ENCODE assay signal across 8 mouse cellular contexts in genomic region chr13:48807481-48808031, GRCm38 (mm10).
DNase-seq lines count a peak whose midpoint lies in the region; ATAC-seq lines count a peak whose summit lies in the region.

No protein-coding gene starts in this region.

- H3K27ac ChIP-seq in forebrain, embryonic 15.5 days (replicated peaks) = no peak overlapping the region
- H3K27ac ChIP-seq in hindbrain, embryonic 12.5 days = no peak overlapping the region
- no peak overlapping the region for H3K27ac ChIP-seq in neural tube, embryonic 13.5 days (replicated peaks)

- peaks cover 56% of the 10 kb centered on the region for H3K36me3 ChIP-seq in forebrain, embryonic 15.5 days
- H3K36me3 ChIP-seq in hindbrain, embryonic 12.5 days = peaks cover 85% of the 10 kb centered on the region
- H3K36me3 ChIP-seq in neural tube, embryonic 13.5 days = peaks cover 72% of the 10 kb centered on the region

- no peak overlapping the region for H3K4me3 ChIP-seq in forebrain, embryonic 15.5 days
- no peak overlapping the region for H3K4me3 ChIP-seq in hindbrain, embryonic 12.5 days
- H3K4me3 ChIP-seq in neural tube, embryonic 13.5 days = no peak overlapping the region

- H3K27me3 ChIP-seq in forebrain, embryonic 15.5 days = no peaks in the 10 kb centered on the region
- H3K27me3 ChIP-seq in hindbrain, embryonic 12.5 days = no peaks in the 10 kb centered on the region
- H3K27me3 ChIP-seq in neural tube, embryonic 13.5 days = no peaks in the 10 kb centered on the region

- peak; percentile 41 for DNase-seq in ovary, postnatal 14 days (ENCODE audit: low spot score)
- no peak for DNase-seq in ovary, adult 18-20 months (ENCODE audit: low spot score)
- peak; percentile 24 for DNase-seq in c-Kit-positive CD71-positive TER-119-positive erythroid progenitor cells, embryonic 14.5 days (ENCODE audit: low spot score)
- DNase-seq in left cerebral cortex, postnatal 14 days (ENCODE audit: low spot score in 2 of 2) = peak; percentile 66 to 69
- peak; percentile 62 for DNase-seq in thymus, postnatal 25 days

- WGBS in forebrain, embryonic 15.5 days = 62% methylated on average over 5 of the region's 5 CpGs
- WGBS in hindbrain, embryonic 12.5 days = 79% methylated on average over 5 of the region's 5 CpGs
- WGBS in neural tube, embryonic 13.5 days = 82% methylated on average over 5 of the region's 5 CpGs

- H3K9me3 ChIP-seq in forebrain, embryonic 15.5 days = no peaks in the 10 kb centered on the region
- H3K9me3 ChIP-seq in hindbrain, embryonic 12.5 days (replicated peaks) = no peaks in the 10 kb centered on the region
- no peaks in the 10 kb centered on the region for H3K9me3 ChIP-seq in neural tube, embryonic 13.5 days

- ATAC-seq in forebrain, embryonic 15.5 days (replicated peaks) = peak; percentile 27
- ATAC-seq in hindbrain, embryonic 12.5 days (ENCODE audit: low FRiP score) = no peak
- ATAC-seq in neural tube, embryonic 13.5 days (ENCODE audit: low read depth) = peak; percentile 27; the same call in 1 of the 2 replicates

- H3K9ac ChIP-seq in forebrain, embryonic 15.5 days (replicated peaks) = no peak overlapping the region
- H3K9ac ChIP-seq in hindbrain, embryonic 12.5 days = 0 out of 2 replicates have a peak overlapping the region, but pooled peaks have one; percentile 5
- no peak overlapping the region for H3K9ac ChIP-seq in neural tube, embryonic 13.5 days

- intact Hi-C loops in left cerebral cortex, postnatal 14 days (cut with DNase I) = loop anchor here (10.0 kb wide), 1 partner anchor 283 kb away; no protein-coding TSS in a partner anchor

- no peak overlapping the region for H3K4me2 ChIP-seq in forebrain, embryonic 15.5 days (replicated peaks)
- no peak overlapping the region for H3K4me2 ChIP-seq in hindbrain, embryonic 12.5 days (replicated peaks)
- H3K4me2 ChIP-seq in neural tube, embryonic 13.5 days = no peak overlapping the region

- H3K4me1 ChIP-seq in forebrain, embryonic 15.5 days = no peaks in the 10 kb centered on the region
- no peaks in the 10 kb centered on the region for H3K4me1 ChIP-seq in hindbrain, embryonic 12.5 days
- 0 out of 2 replicates have a peak, but pooled peaks cover 4% of the 10 kb centered on the region for H3K4me1 ChIP-seq in neural tube, embryonic 13.5 days (replicated peaks)
